Mouse (Mus musculus) adrenal gland, postnatal 36 days (tissue): Measurements from ENCODE around the gene Usp33. TPM values are rescaled to one million over a fixed set of nuclear protein-coding genes. Genes with fewer than 3 reads are reported as not detected.

Experiments
- DNase-seq, 2 experiments: peaks; one replicate each; pipeline ENCODE4 v3.0.0; 2021; ENCODE audit warnings: mixed read lengths in 1 of 2
- total RNA-seq, 2 experiments: library from RNA; stranded (reverse); gene quantifications; 2 replicates each; pipeline ENCODE4 v1.2.3; 2021

Usp33 gene
- total RNA-seq, 2 experiments from 2014 or later: 84.3 to 95.8 TPM

DNA sequence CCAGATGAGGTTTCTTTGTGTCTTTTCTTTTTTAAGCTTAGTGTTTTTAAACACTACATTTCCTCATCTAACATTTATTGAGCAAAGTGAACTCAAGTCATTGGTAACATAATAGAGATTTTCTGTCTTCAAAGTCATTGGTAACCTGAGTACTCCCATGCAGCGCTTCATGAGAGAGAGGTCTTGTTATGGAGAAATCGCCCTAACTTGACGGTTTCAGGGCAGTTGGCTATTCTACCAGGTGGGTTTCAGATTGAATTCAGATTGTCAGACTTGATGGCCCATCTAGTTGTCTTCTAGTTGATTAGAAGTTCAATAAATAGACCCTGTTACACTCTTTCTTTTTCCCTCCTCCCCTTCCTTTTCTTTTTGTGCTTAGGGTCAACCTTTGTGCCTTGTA is 54.6 kb downstream of the Usp33 start:
- DNase-seq: no peak

GRCm38 (mm10) chr3:152401964-152402670 is 55.8 kb downstream of the Usp33 start:
- DNase-seq: peak; percentile 52 to 78

- no peak for DNase-seq
Measured at GRCm38 (mm10) chr3:152402671-152403066, 56.4 kb downstream of the Usp33 start.

- no peak for DNase-seq
Measured at GRCm38 (mm10) chr3:152403827-152404226, 57.5 kb downstream of the Usp33 start.

DNA sequence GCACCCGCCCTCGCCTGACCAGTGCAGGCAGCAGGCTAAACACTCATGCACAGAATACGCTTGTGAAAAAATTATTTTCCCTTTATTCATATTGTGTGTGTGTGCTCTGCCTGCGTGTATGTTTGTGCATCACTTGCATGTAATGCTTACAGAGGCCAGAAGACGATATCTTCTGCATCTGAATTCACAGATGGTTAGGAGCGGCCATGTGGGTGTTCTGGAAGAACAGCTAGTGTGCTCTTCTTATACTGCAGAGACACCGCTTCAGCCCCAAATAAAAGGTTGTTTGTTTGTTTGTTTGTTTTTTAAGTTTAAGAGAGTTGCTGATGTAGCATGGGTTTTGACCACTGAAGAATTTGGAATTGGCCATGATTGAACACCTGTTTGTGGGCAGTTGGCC is 59.1 kb downstream of the Usp33 start:
- DNase-seq: no peak

DNA sequence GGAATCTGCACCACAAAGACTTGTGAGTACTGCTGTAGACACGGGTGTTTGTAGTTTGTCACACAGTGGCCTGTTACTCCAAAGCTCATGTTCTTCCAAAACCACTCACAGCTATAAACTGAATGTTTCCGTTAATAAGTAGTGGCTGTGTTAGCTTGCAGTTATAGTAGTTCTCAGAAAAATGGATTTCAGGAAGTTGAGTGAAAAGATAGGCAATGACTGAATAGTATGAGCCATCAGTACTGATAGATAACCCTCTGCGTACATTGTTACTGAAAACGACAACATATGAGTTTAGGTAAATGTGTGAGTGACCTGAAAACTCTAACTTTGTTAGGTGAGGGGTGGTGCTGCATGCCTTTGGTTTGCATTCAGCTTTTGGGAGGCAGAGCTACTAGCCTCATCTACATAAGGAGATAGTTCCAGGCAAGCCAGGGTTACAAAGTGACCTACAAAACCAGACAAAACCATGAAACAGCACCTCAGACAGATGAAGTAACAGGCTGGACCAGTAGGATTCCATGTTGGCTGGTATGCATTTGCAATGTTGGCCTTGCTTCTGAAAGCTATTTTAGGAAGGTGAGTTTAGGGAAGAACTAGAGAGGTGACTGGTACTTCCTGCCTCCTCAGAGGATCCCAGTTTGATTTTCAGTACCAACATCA is 59.8 kb downstream of the Usp33 start:
- no peak for DNase-seq

- DNase-seq: no peak
Measured at GRCm38 (mm10) chr3:152410980-152411551, 64.8 kb downstream of the Usp33 start.

DNA sequence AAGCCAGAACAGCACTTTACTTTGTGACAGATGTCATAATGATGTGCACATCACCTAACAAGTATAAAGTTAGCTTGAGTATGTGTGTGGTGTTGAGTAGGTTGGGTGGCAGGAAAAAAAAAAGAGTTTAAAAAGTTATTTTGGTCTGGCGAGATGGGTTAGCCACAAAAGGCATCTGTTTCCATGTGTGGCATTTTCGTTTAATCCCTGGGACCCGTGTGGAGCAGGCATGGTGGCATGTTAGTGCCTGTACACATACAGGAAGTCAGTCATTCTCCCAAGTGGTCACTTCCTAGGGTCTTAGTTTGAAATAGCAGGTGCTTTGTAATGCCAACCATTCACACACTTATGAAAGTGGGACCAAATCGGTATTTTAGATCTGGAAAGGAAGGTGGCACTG is 66.1 kb downstream of the Usp33 start:
- DNase-seq: no peak

- no peak for DNase-seq
Measured at GRCm38 (mm10) chr3:152428925-152429324, 82.6 kb downstream of the Usp33 start.

DNA sequence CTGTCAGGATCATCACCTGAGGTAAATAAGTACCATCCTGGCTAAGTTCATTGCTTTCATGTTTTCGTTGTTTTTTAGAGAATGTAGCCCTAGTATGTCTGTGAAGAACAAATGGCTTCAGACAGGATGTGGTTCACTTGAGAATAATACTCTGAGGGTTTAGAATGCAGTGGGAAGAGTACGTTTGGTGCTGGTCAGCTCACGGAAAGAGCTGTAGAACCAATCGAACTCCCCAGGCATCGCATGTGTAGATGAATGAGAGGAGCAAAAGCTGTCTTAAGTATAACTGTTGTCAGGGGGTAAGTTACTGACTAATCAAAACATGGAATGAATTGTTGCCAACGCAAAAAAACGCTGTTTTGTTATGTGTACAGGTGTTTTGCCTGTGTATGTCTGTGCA is 86.4 kb downstream of the Usp33 start:
- DNase-seq: no peak

DNA sequence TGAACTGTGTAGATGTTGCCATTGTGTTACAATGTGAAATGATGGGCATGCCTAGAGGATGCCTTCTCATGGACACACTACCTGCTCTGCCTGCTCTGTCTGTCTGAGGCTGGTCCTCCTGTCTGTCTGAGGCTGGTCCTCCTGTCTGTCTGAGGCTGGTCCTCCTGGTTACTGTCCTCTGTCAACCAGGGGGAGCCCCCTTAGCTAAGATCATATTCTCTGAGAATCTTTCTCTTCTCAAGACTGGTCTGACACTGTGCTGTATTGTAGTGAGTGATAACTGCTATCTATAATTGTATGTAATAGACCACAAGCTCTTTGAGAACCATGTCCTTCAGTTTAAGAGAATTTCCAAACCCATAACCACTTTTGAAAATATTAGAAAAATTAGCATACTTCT is 89.3 kb downstream of the Usp33 start:
- no peak for DNase-seq

DNA sequence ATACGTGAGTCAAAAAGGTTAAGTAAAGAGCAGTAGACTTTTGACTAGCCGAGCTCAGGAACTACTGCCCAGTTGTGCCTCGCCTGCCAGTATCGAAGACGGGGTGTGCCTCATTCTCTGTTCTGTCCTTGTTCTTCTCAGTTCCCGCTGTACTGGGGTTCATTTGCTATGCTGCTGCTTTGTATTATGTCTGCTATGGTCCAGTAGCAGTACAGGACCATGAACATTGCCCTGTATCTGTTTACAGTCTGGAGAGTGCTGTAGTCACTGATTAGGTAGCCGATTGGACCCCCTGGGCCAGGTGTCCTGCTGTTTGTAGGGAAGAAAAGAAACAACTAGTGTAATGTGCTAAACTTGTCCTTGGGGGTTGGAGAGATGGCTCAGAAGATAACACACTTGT is 91.8 kb downstream of the Usp33 start:
- DNase-seq: no peak

- DNase-seq: no peak
Measured at GRCm38 (mm10) chr3:152442795-152443194, 96.5 kb downstream of the Usp33 start.

Other genes with a start within 250 kb of the Usp33 start
- 1 to 10 TPM in 1 of 2 experiments, under 1 TPM in 1; 0.79 to 1.3 TPM for gene Gipc2, start 180.2 kb upstream of the Usp33 start, total RNA-seq
- 10 to 100 TPM; 43.4 to 58.1 TPM for gene Dnajb4, start 136.2 kb upstream of the Usp33 start, total RNA-seq
- gene Fubp1, start 136.1 kb upstream of the Usp33 start, total RNA-seq: 100 to 1,000 TPM; 117 to 140 TPM
- gene Nexn, start 80.1 kb upstream of the Usp33 start, total RNA-seq: 1 to 10 TPM; 2.2 to 3.9 TPM
- 10 to 100 TPM in 1 of 2 experiments, 1 to 10 TPM in 1; 9.7 to 12.1 TPM for gene Miga1, start 6.1 kb upstream of the Usp33 start, total RNA-seq
- 10 to 100 TPM; 32.7 to 37.6 TPM for gene Zzz3, start 49.0 kb downstream of the Usp33 start, total RNA-seq